Mouse (Mus musculus) megakaryocyte, embryonic 14.5 days (primary cell): Measurements from ENCODE around the gene Dap.

Experiments used
- FLI1 ChIP-seq: IDR thresholded peaks from 2 replicates; pipeline ENCODE4 v1.6.1; 2012; ENCODE audit warnings: low read length, inconsistent platforms, mixed read lengths
- GATA1 ChIP-seq: IDR thresholded peaks from 3 replicates; pipeline ENCODE4 v1.6.1; 2012; ENCODE audit warnings: mixed read lengths, low read length, inconsistent platforms, borderline replicate concordance

DNA sequence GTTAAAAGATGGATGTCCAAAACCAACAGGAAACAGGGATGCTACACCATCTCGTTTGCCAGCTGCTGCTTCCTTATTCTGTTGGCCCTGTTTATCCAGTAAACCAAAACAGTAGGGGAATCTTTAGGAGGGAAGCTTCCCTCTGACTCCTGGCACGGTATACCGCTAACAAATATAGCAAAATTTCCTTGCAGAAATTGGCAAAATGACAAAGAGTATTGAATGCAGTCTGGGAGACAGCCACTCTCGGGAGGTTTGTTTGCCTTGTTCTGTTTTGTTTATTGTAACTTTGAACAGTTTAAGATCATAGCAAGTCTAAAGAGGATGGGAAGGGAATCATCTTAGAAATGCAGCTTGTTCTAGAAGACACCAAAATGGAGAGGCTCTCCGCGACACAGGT, 28.3 kb upstream of the Dap start:
- TF ChIP-seq FLI1, result no peak
- no peak for TF ChIP-seq GATA1
